Mouse (Mus musculus): Measurements from ENCODE around the gene Ucp1. TPM values are rescaled to one million over a fixed set of nuclear protein-coding genes. Genes with fewer than 3 reads are reported as not detected.
A peak's percentile ranks its signal among the peaks of the same experiment; 100 is the strongest.
"Not testable (repeated sequence)": the region's sequence is repeated elsewhere in the genome, so short reads cannot be mapped to it uniquely, and the experiment has no call there.

Gene Ucp1
- polyA plus RNA-seq, 1 experiment from 2014 or later = not detected

GRCm38 (mm10) chr8:83297375-83297774 lies 7.2 kb downstream of the Ucp1 start:
- no peak overlapping the region for H3K27ac ChIP-seq
- H3K4me1 ChIP-seq = no peaks in the 10 kb centered on the region
- 53% methylated on average over 4 of the region's 4 CpGs for WGBS
- no peaks in the 10 kb centered on the region for H3K9me3 ChIP-seq
- H3K36me3 ChIP-seq = no peaks in the 10 kb centered on the region
- H3K9ac ChIP-seq = no peak overlapping the region
- no peak overlapping the region for H3K4me2 ChIP-seq
- no peaks in the 10 kb centered on the region for H3K27me3 ChIP-seq
- H3K4me3 ChIP-seq = no peak overlapping the region
- no peak for ATAC-seq (ENCODE audit: borderline replicate concordance, extremely low read depth, low FRiP score, low TSS enrichment)

GRCm38 (mm10) chr8:83300135-83300534 lies 10.0 kb downstream of the Ucp1 start:
- H3K27ac ChIP-seq = no peak overlapping the region
- WGBS = 47% methylated on average over 1 of the region's 1 CpGs
- no peaks in the 10 kb centered on the region for H3K4me1 ChIP-seq
- H3K4me3 ChIP-seq = no peak overlapping the region
- no peaks in the 10 kb centered on the region for H3K27me3 ChIP-seq
- H3K4me2 ChIP-seq = no peak overlapping the region
- no peaks in the 10 kb centered on the region for H3K9me3 ChIP-seq
- H3K36me3 ChIP-seq = no peaks in the 10 kb centered on the region
- ATAC-seq (ENCODE audit: borderline replicate concordance, extremely low read depth, low FRiP score, low TSS enrichment) = no peak
- H3K9ac ChIP-seq = no peak overlapping the region

DNA sequence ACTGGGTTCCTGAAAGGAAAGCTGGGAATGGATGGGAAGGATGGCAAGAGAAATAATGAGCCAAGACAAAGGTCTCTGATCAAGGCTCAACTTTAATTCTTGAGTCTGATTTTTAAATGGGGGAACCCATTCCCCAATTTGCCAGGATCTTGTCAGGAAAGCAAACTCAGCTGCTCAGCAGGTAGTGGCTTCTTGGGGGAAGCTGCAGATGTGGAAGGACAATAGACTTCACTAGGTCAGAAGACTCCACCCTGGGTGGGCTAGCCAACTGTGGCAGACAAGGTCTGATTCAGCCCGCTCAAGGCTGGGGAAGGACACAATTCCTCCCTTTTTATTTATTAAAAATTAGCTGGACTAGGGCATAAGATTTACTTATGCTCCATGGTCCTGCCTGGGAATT lies 14.8 kb downstream of the Ucp1 start:
- Histone ChIP-seq H3K27me3 (no peaks in the 10 kb centered on the region), H3K36me3 (no peaks in the 10 kb centered on the region), H3K4me3 (no peak overlapping the region), H3K4me2 (no peak overlapping the region), H3K9me3 (no peaks in the 10 kb centered on the region), H3K9ac (no peak overlapping the region), H3K27ac (no peak overlapping the region), H3K4me1 (no peaks in the 10 kb centered on the region)
- no peak for ATAC-seq (ENCODE audit: borderline replicate concordance, extremely low read depth, low FRiP score, low TSS enrichment)
- 91% methylated on average over 1 of the region's 1 CpGs for WGBS

DNA sequence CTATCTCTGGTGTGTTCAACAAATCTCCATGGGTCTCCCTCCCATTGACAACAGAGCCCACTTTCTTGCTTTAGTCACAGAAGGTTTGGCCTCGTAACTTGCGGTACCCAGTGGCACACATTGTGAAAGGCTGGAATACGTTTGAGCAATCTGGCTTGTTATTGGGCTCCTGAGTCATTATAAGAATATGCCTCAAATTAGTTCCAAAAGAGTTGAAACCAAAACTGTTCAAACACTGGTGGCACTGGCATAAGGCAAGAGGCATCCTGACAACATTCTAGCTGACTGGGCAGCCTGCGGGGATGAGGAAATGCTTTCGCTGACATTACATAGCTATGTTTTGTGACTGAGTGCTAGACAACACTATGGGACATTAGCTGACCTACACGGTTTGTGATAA lies 19.7 kb downstream of the Ucp1 start:
- H3K9me3 ChIP-seq = no peaks in the 10 kb centered on the region
- 91% methylated on average over 6 of the region's 6 CpGs for WGBS

GRCm38 (mm10) chr8:83315084-83315483 lies 24.9 kb downstream of the Ucp1 start:
- H3K36me3 ChIP-seq = peaks cover 26% of the 10 kb centered on the region; the same call in 1 of the 2 replicates
- H3K4me3 ChIP-seq; H3K27me3 ChIP-seq; H3K4me1 ChIP-seq; H3K27ac ChIP-seq; H3K4me2 ChIP-seq; H3K9ac ChIP-seq; ATAC-seq (ENCODE audit: borderline replicate concordance, extremely low read depth, low FRiP score, low TSS enrichment); H3K9me3 ChIP-seq: not testable (repeated sequence)
- WGBS = 82% methylated on average over 4 of the region's 4 CpGs

More for the DNA sequence above, 19.7 kb downstream of the Ucp1 start:
- Histone ChIP-seq H3K9ac (no peak overlapping the region), H3K36me3 (0 out of 2 replicates have a peak, but pooled peaks cover 3% of the 10 kb centered on the region), H3K4me3 (no peak overlapping the region), H3K4me2 (no peak overlapping the region), H3K27ac (no peak overlapping the region), H3K4me1 (no peaks in the 10 kb centered on the region), H3K27me3 (no peaks in the 10 kb centered on the region)
- no peak for ATAC-seq (ENCODE audit: borderline replicate concordance, extremely low read depth, low FRiP score, low TSS enrichment)

GRCm38 (mm10) chr8:83315691-83316090 lies 25.5 kb downstream of the Ucp1 start:
- no peak overlapping the region for H3K27ac ChIP-seq
- H3K9me3 ChIP-seq = no peaks in the 10 kb centered on the region
- no peak overlapping the region for H3K9ac ChIP-seq
- peaks cover 29% of the 10 kb centered on the region for H3K36me3 ChIP-seq
- H3K4me3 ChIP-seq = no peak overlapping the region
- no peak overlapping the region for H3K4me2 ChIP-seq
- no peaks in the 10 kb centered on the region for H3K4me1 ChIP-seq
- no peaks in the 10 kb centered on the region for H3K27me3 ChIP-seq
- no peak for ATAC-seq (ENCODE audit: borderline replicate concordance, extremely low read depth, low FRiP score, low TSS enrichment)
- WGBS = 86% methylated on average over 2 of the region's 2 CpGs

GRCm38 (mm10) chr8:83320543-83320942 lies 30.4 kb downstream of the Ucp1 start:
- no peak for ATAC-seq (ENCODE audit: borderline replicate concordance, extremely low read depth, low FRiP score, low TSS enrichment)
- Histone ChIP-seq H3K9me3 (no peaks in the 10 kb centered on the region), H3K4me2 (no peak overlapping the region), H3K9ac (no peak overlapping the region), H3K4me1 (no peaks in the 10 kb centered on the region), H3K27me3 (no peaks in the 10 kb centered on the region), H3K27ac (no peak overlapping the region), H3K36me3 (peaks cover 31% of the 10 kb centered on the region), H3K4me3 (no peak overlapping the region)
- 88% methylated on average over 3 of the region's 3 CpGs for WGBS

DNA sequence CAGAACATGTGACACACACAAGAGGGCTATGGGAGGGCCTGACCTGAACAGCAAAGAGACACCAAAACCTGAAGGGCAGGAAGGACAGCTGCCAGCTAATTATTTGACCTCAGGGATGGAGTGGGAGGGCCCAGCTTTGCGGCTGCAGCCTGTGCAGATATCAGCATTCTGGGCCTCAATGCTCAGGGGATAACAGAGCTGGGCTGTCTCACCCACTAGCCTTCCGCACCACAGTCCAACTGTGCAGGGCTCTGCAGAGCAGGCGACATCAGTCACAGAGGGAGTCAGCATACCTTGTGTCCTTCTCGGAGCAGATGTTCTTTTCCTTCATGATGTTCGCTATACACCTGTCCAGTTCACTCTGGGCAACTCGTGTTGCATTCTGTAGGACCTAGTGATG lies 32.2 kb downstream of the Ucp1 start:
- Histone ChIP-seq H3K4me3 (no peak overlapping the region), H3K36me3 (peaks cover 24% of the 10 kb centered on the region), H3K27ac (no peak overlapping the region), H3K9ac (no peak overlapping the region), H3K9me3 (no peaks in the 10 kb centered on the region), H3K4me1 (no peaks in the 10 kb centered on the region), H3K27me3 (no peaks in the 10 kb centered on the region), H3K4me2 (no peak overlapping the region)
- ATAC-seq (ENCODE audit: borderline replicate concordance, extremely low read depth, low FRiP score, low TSS enrichment) = no peak
- 87% methylated on average over 6 of the region's 6 CpGs for WGBS

GRCm38 (mm10) chr8:83323056-83323455 lies 32.9 kb downstream of the Ucp1 start:
- no peak for ATAC-seq (ENCODE audit: borderline replicate concordance, extremely low read depth, low FRiP score, low TSS enrichment)
- H3K36me3 ChIP-seq = peaks cover 21% of the 10 kb centered on the region
- H3K9me3 ChIP-seq = no peaks in the 10 kb centered on the region
- no peak overlapping the region for H3K4me2 ChIP-seq
- no peak overlapping the region for H3K9ac ChIP-seq
- 84% methylated on average over 2 of the region's 2 CpGs for WGBS
- H3K27me3 ChIP-seq = no peaks in the 10 kb centered on the region
- no peaks in the 10 kb centered on the region for H3K4me1 ChIP-seq
- H3K27ac ChIP-seq = no peak overlapping the region
- H3K4me3 ChIP-seq = no peak overlapping the region

- H3K27ac ChIP-seq = no peak overlapping the region
- peaks cover 2% of the 10 kb centered on the region; the same call in 1 of the 2 replicates for H3K4me1 ChIP-seq
- ATAC-seq (ENCODE audit: borderline replicate concordance, extremely low read depth, low FRiP score, low TSS enrichment) = no peak
- no peak overlapping the region for H3K4me3 ChIP-seq
- H3K9me3 ChIP-seq = no peaks in the 10 kb centered on the region
- H3K4me2 ChIP-seq = no peak overlapping the region
- WGBS = 89% methylated on average over 5 of the region's 5 CpGs
- H3K36me3 ChIP-seq = no peaks in the 10 kb centered on the region; the same call in 1 of the 2 replicates
- H3K27me3 ChIP-seq = no peaks in the 10 kb centered on the region
- H3K9ac ChIP-seq = no peak overlapping the region
Observed at GRCm38 (mm10) chr8:83327889-83328288, 37.7 kb downstream of the Ucp1 start.

DNA sequence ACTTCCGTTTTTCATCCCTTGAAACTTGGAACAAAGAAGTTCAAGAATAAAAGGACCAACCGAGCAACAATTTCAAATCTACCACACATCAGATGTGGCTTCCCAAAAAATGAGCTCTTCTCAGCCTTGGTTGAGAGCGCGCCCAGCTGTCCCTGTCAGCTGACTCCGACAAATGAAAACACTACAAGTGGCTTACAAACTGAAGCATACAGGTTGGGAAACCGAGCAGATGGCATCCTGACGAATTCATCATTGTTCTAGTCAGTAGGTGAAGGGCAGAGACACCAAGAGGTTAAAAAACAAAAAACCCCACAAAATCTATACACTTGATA lies 41.4 kb downstream of the Ucp1 start:
- no peaks in the 10 kb centered on the region; the same call in 1 of the 2 replicates for H3K36me3 ChIP-seq
- peak overlapping the region; percentile 76 for H3K9ac ChIP-seq
- H3K27me3 ChIP-seq = 0 out of 2 replicates have a peak, but pooled peaks cover 6% of the 10 kb centered on the region
- peaks cover 3% of the 10 kb centered on the region; the same call in 1 of the 2 replicates for H3K4me1 ChIP-seq
- H3K4me2 ChIP-seq = peak overlapping the region; percentile 93
- WGBS = 7% methylated on average over 7 of the region's 7 CpGs
- no peak overlapping the region for H3K27ac ChIP-seq
- no peaks in the 10 kb centered on the region for H3K9me3 ChIP-seq
- H3K4me3 ChIP-seq = peak overlapping the region; percentile 93
- no peak for ATAC-seq (ENCODE audit: borderline replicate concordance, extremely low read depth, low FRiP score, low TSS enrichment)

DNA sequence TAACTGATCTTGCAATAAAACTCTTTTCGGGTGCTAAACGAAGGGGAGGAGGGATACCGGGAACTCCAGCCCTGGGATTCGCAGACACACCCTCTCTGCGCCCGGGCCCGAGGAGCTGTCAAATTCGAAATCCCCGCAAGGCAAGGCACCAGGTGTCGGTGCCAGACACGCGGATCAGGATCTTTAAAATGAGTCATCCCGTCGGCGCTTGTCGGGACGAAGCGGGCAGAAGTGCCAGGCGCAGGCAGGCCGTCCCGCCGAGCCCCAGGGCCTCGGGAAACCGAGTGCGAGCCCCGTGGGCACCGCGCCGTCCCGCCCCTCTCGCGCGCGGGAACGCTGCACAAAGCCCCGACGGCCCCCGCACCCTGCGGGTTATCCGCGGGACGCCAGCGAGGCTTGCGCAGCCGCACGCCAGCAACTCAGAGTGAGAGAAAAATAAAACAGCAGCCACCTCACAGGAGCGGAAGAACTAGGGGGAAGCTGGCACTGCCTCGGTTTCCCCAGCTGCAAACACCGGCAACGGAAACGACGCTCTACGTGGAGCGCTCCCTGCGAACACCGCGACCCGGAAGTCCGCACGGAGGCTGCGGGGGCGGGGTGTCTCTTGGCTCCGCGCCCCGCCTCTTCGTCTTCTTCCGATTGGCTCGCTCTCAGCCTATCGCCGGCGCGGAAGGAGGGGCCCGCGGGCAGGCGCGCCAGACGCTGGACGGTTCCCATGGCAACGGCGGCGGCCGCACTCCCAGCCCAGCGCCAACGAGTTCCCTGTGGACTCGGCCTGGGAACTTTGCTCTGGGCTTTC lies 41.9 kb downstream of the Ucp1 start, which contains the start of gene Elmod2:
Elmod2 (minus strand) TSS at position 588 of the 799 bp plus-strand sequence.
- Histone ChIP-seq H3K9ac (peak within 1 kb of the TSS; percentile 76), H3K4me3 (peak within 1 kb of the TSS; percentile 93), H3K27me3 (0 out of 2 replicates have a peak, but pooled peaks cover 6% of the 10 kb centered on the region), H3K27ac (peak within 1 kb of the TSS; percentile 37; the same call in 1 of the 2 replicates), H3K9me3 (no peaks in the 10 kb centered on the region), H3K4me2 (peak within 1 kb of the TSS; percentile 93), H3K4me1 (peaks cover 3% of the 10 kb centered on the region; the same call in 1 of the 2 replicates), H3K36me3 (no peaks in the 10 kb centered on the region; the same call in 1 of the 2 replicates)
- WGBS = under 1% methylated on average over 85 of the region's 85 CpGs
- ATAC-seq (ENCODE audit: borderline replicate concordance, extremely low read depth, low FRiP score, low TSS enrichment) = peak; percentile 98

Measured in lung, embryonic 15.5 days (tissue).